Mouse (Mus musculus) MEL (cell line): ENCODE data around the gene Rassf3. TPM values are rescaled to one million over a fixed set of nuclear protein-coding genes. Genes with fewer than 3 reads are reported as not detected.

Experiments
- DNase-seq: peaks from one replicate; pipeline ENCODE4 v3.0.0; 2011; ENCODE audit warnings: low read depth, low spot score
- H3K27ac ChIP-seq: 2 replicates; pipeline ENCODE4 v1.5.1; 2012; ENCODE audit warnings: low read depth, mild to moderate bottlenecking, control low read depth, low read length, moderate library complexity; ENCODE audit not compliant: control insufficient read depth
- H3K27me3 ChIP-seq, 2 experiments: fragments of 150-350 bp in 1 of 2; sonication (generic) in 1 of 2; 2 replicates each; pipeline ENCODE4 v1.6.1; 2012; ENCODE audit warnings: low read length in 2 of 2, mild to moderate bottlenecking in 2 of 2, improper control_type of control experiment in 1 of 2, moderate library complexity in 1 of 2; ENCODE audit not compliant: insufficient read depth in 2 of 2, control insufficient read depth in 1 of 2
- H3K36me3 ChIP-seq, 2 experiments: 2 replicates each; pipeline ENCODE4 v1.6.1; 2012 to 2014; ENCODE audit warnings: low read length in 2 of 2, improper control_type of control experiment in 1 of 2, inconsistent platforms in 1 of 2, mild to moderate bottlenecking in 1 of 2; ENCODE audit not compliant: insufficient read depth in 2 of 2, control insufficient read depth in 1 of 2
- H3K4me1 ChIP-seq, 2 experiments: fragments of 150-350 bp in 1 of 2; sonication (generic) in 1 of 2; 2 replicates each; pipeline ENCODE4 v1.6.1; 2012; ENCODE audit warnings: low read length in 2 of 2, improper control_type of control experiment in 1 of 2, mild to moderate bottlenecking in 1 of 2; ENCODE audit not compliant: insufficient read depth in 2 of 2, control insufficient read depth in 1 of 2
- H3K4me3 ChIP-seq, 2 experiments: fragments of 150-350 bp in 1 of 2; sonication (generic) in 1 of 2; 2 replicates each; pipeline ENCODE4 v1.5.1; 2012; ENCODE audit warnings: low read depth in 2 of 2, low read length in 2 of 2, mild to moderate bottlenecking in 2 of 2, moderate library complexity in 2 of 2, control low read depth in 1 of 2, improper control_type of control experiment in 1 of 2; ENCODE audit not compliant: control insufficient read depth in 1 of 2, insufficient read depth in 1 of 2
- H3K79me2 ChIP-seq: 2 replicates; pipeline ENCODE4 v1.6.1; 2012; ENCODE audit warnings: mild to moderate bottlenecking, low read length, moderate library complexity; ENCODE audit not compliant: control insufficient read depth, poor library complexity, insufficient read depth
- H3K9ac ChIP-seq: 2 replicates; pipeline ENCODE4 v1.6.1; 2012; ENCODE audit warnings: low read depth, mild to moderate bottlenecking, control low read depth, low read length, moderate library complexity; ENCODE audit not compliant: control insufficient read depth, poor library complexity, severe bottlenecking
- H3K9me3 ChIP-seq: fragments of 150-350 bp; sonication (generic); replicated peaks from 2 replicates; pipeline ENCODE4 v1.6.1; 2012; ENCODE audit warnings: mild to moderate bottlenecking, low read length, improper control_type of control experiment, moderate library complexity; ENCODE audit not compliant: insufficient read depth
- CHD1 ChIP-seq: IDR thresholded peaks from 2 replicates; pipeline ENCODE4 v1.6.1; 2012; ENCODE audit warnings: low read depth, mild to moderate bottlenecking, inconsistent platforms, low read length, improper control_type of control experiment
- CHD2 ChIP-seq: IDR thresholded peaks from 2 replicates; pipeline ENCODE4 v1.6.1; 2011; ENCODE audit warnings: low read length, improper control_type of control experiment
- EP300 ChIP-seq, 2 experiments: IDR thresholded peaks; 2 replicates each; pipeline ENCODE4 v1.6.1; 2011; ENCODE audit warnings: improper control_type of control experiment in 2 of 2, low read length in 2 of 2, low read depth in 1 of 2, mild to moderate bottlenecking in 1 of 2
- HCFC1 ChIP-seq: IDR thresholded peaks from 2 replicates; pipeline ENCODE4 v1.6.1; 2012; ENCODE audit warnings: low read depth, mild to moderate bottlenecking, inconsistent platforms, low read length, improper control_type of control experiment, moderate library complexity
- KAT2A ChIP-seq: conservative IDR thresholded peaks from 2 replicates; pipeline ENCODE4 v1.6.1; 2012; ENCODE audit warnings: low read depth, low read length, improper control_type of control experiment, inconsistent platforms
- MAX ChIP-seq: IDR thresholded peaks from 2 replicates; pipeline ENCODE4 v1.6.1; 2011; ENCODE audit warnings: low read length, improper control_type of control experiment
- MYB ChIP-seq: IDR thresholded peaks from 2 replicates; pipeline ENCODE4 v1.6.1; 2011; ENCODE audit warnings: mild to moderate bottlenecking, low read depth, low read length, improper control_type of control experiment
- POLR2A ChIP-seq, 2 experiments: IDR thresholded peaks; 2 replicates each; pipeline ENCODE4 v1.6.1; 2011 to 2012; ENCODE audit warnings: low read length in 2 of 2, mild to moderate bottlenecking in 2 of 2, control low read depth in 1 of 2, improper control_type of control experiment in 1 of 2, low read depth in 1 of 2, moderate library complexity in 1 of 2; ENCODE audit not compliant: control insufficient read depth in 1 of 2, insufficient read depth in 1 of 2, poor library complexity in 1 of 2
- POLR2AphosphoS2 ChIP-seq: IDR thresholded peaks from 2 replicates; pipeline ENCODE4 v1.6.1; 2011; ENCODE audit warnings: low read length, improper control_type of control experiment
- RAD21 ChIP-seq: IDR thresholded peaks from 2 replicates; pipeline ENCODE4 v1.6.1; 2011; ENCODE audit warnings: mild to moderate bottlenecking, low read depth, low read length, improper control_type of control experiment
- RCOR1 ChIP-seq: IDR thresholded peaks from 2 replicates; pipeline ENCODE4 v1.6.1; 2012; ENCODE audit warnings: low read depth, mild to moderate bottlenecking, inconsistent platforms, low read length, improper control_type of control experiment
- SMC3 ChIP-seq: IDR thresholded peaks from 2 replicates; pipeline ENCODE4 v1.6.1; 2011; ENCODE audit warnings: low read depth, low read length, improper control_type of control experiment
- USF1 ChIP-seq: IDR thresholded peaks from 2 replicates; pipeline ENCODE4 v1.6.1; 2014; ENCODE audit warnings: low read depth, mild to moderate bottlenecking, inconsistent platforms, low read length, improper control_type of control experiment, moderate library complexity
- USF2 ChIP-seq, 2 experiments: IDR thresholded peaks; 2 replicates each; pipeline ENCODE4 v1.6.1; 2011 to 2012; ENCODE audit warnings: improper control_type of control experiment in 2 of 2, low read length in 2 of 2, borderline replicate concordance in 1 of 2, inconsistent platforms in 1 of 2, low read depth in 1 of 2, mild to moderate bottlenecking in 1 of 2; ENCODE audit not compliant: insufficient read depth in 1 of 2
- ZMIZ1 ChIP-seq: IDR thresholded peaks from 2 replicates; pipeline ENCODE4 v1.6.1; 2012; ENCODE audit warnings: low read depth, mild to moderate bottlenecking, inconsistent platforms, low read length, improper control_type of control experiment, moderate library complexity
- ZNF384 ChIP-seq: IDR thresholded peaks from 2 replicates; pipeline ENCODE4 v1.6.1; 2012; ENCODE audit warnings: low read depth, mild to moderate bottlenecking, inconsistent platforms, low read length, improper control_type of control experiment
- polyA plus RNA-seq, 2 experiments: library from polyadenylated mRNA; stranded (reverse) in 1 of 2; unstranded in 1 of 2; fragments of >175 nt in 1 of 2; fragments of >200 nt in 1 of 2; gene quantifications; 2 replicates each; pipeline versions ENCODE4 v1.2.1 to v1.2.4; 2012; ENCODE audit warnings: low replicate concordance in 2 of 2, low read depth in 1 of 2; ENCODE audit not compliant: insufficient read length in 2 of 2, insufficient read depth in 1 of 2, missing spikeins in 1 of 2
- total RNA-seq: library from RNA; depleted of rRNA; stranded (reverse); fragments of 300-350 nt; gene quantifications from 2 replicates; pipeline ENCODE4 v1.2.3, GENCODE M21; 2012

The Rassf3 gene
- total and polyA plus RNA-seq, 3 experiments = 9.2 to 15.8 TPM; not detected in 1

DNA sequence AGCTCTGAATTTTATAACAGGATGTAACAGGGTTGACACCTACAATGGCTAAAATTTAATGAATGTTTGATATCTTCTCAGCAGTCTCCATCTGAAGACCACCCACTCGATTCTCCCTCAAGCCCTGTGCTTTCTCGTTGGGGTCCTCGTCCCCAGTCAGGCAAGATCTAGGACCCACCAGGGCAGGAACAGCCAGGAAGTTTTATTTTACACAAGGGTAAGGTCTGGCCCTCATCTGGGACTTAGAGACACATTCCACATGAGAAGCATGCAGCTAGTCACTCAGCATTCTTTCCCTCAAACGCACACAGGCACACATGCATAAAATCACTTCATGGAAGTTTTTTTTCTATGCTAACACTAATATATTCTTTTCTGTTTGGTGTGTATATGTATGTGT, 39.5 kb downstream of the Rassf3 start:
- Histone ChIP-seq H3K79me2 (no peaks in the 10 kb centered on the region; the same call in 1 of the 2 replicates), H3K4me3 (no peak overlapping the region), H3K27me3 (no peaks in the 10 kb centered on the region), H3K9me3 (no peaks in the 10 kb centered on the region), H3K36me3 (peaks cover 0 to 6% of the 10 kb centered on the region in 2 experiments; a peak in 2 of 4 replicates), H3K4me1 (peaks cover 3 to 16% of the 10 kb centered on the region in 2 experiments), H3K27ac (no peak overlapping the region), H3K9ac (no peak overlapping the region)
- TF ChIP-seq RCOR1 = no peak
- TF ChIP-seq HCFC1 = no peak
- TF ChIP-seq KAT2A = no peak
- DNase-seq = no peak

DNA sequence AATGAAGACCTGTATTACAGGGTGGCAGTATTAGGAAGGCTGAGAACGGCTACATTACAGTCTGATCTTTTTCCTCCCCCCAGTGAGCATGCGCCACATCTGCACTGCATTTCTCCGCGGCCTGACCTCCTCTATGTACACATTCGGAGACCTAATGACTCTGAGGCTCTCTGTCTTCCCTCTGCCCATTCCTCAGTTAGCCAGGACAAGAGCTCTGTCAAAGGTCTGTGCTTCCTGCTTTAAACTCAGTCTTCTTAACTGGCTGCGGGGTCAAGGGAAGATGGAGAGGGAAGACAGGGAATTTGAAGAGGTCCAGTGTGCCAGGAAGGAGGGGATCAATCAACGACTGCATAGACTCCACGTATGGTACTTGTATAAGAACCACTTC, 39.9 kb downstream of the Rassf3 start:
- Histone ChIP-seq H3K79me2 (no peaks in the 10 kb centered on the region; the same call in 1 of the 2 replicates), H3K36me3 (peaks cover 0 to 6% of the 10 kb centered on the region in 2 experiments; a peak in 2 of 4 replicates), H3K9me3 (no peaks in the 10 kb centered on the region), H3K9ac (no peak overlapping the region), H3K4me3 (no peak overlapping the region), H3K4me1 (peaks cover 3 to 16% of the 10 kb centered on the region in 2 experiments), H3K27ac (no peak overlapping the region), H3K27me3 (no peaks in the 10 kb centered on the region)
- no peak for DNase-seq
- TF ChIP-seq RAD21 = no peak
- TF ChIP-seq ZNF384 = no peak
- TF ChIP-seq CHD1 = no peak
- TF ChIP-seq SMC3 = no peak
- no peak for TF ChIP-seq MAX
- TF ChIP-seq MYB = no peak
- no peak for TF ChIP-seq USF2 (IDR thresholded peaks at IDR 0.05; ENCODE audit: borderline replicate concordance in 1 of 2, insufficient read depth in 1 of 2, low read depth in 1 of 2, low read length in 2 of 2)
- TF ChIP-seq USF1 = no peak
- no peak for TF ChIP-seq ZMIZ1
- no peak for TF ChIP-seq EP300 (IDR thresholded peaks at IDR 0.05; ENCODE audit: low read depth in 1 of 2, low read length in 2 of 2)

DNA sequence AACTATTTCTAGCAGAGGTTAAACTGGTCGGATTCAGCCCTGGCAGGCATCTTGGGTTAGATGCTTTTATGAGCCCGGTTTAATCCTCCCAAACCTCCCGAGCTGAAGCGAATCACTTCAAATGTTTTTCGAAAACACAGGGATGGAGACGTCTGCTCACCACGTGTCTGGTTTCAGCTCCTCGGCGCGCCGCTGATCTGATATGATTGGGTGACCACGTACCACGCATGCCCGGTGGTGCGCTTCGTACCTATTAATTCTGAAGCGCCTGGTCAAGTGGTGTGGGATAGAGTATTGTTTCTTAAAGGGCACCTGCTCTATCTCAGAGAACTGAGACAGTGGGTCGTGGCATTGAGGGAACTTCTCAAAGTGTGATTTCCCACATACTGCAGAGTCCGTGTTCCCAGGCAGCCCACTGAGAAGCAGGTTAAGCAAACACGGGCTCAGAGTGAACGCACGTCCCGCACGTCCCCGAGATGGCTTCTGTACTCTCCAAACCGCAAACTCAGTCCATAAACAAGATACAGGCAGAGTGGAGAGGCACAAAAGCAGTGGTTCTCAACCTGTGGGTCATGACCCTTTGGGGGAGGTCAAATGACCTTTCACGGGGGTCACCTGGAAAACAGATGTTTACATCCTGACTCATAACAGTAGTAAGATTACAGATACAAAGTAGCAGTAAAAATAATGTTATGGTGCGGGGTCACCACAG, 40.4 kb downstream of the Rassf3 start:
- Histone ChIP-seq H3K27ac (no peak overlapping the region), H3K9me3 (no peaks in the 10 kb centered on the region), H3K27me3 (no peaks in the 10 kb centered on the region), H3K79me2 (no peaks in the 10 kb centered on the region; the same call in 1 of the 2 replicates), H3K4me3 (no peak overlapping the region), H3K9ac (no peak overlapping the region), H3K4me1 (peaks cover 3 to 16% of the 10 kb centered on the region in 2 experiments), H3K36me3 (peaks cover 0 to 6% of the 10 kb centered on the region in 2 experiments; a peak in 2 of 4 replicates)
- TF ChIP-seq POLR2AphosphoS2 = no peak
- no peak for TF ChIP-seq MAX
- TF ChIP-seq CHD2 = no peak
- no peak for TF ChIP-seq POLR2A (IDR thresholded peaks at IDR 0.05; ENCODE audit: control insufficient read depth in 1 of 2, insufficient read depth in 1 of 2, low read depth in 1 of 2, low read length in 2 of 2, poor library complexity in 1 of 2)
- TF ChIP-seq SMC3 = no peak
- DNase-seq = no peak
